Mouse (Mus musculus) liver, embryonic 14.5 days (tissue): ENCODE data around the gene Gm37240. TPM values are rescaled to one million over a fixed set of nuclear protein-coding genes. Genes with fewer than 3 reads are reported as not detected.

Experiments used
- ATAC-seq: fragments of 200-750 bp; cut with Nextera tagmentation; 2 replicates; pipeline ENCODE4 v1.8.0; 2017; ENCODE audit warnings: moderate number of reproducible peaks, mild to moderate bottlenecking, moderate library complexity; ENCODE audit not compliant: insufficient read depth
- DNase-seq, 3 experiments: peaks; one replicate each; pipeline ENCODE4 v3.0.0-alpha.2; 2012 to 2013; ENCODE audit warnings: low read depth in 3 of 3, low spot score in 3 of 3
- H3K27ac ChIP-seq: fragments of 300-500 bp; sonication (generic); 2 replicates; pipeline ENCODE4 v1.5.1; 2014; ENCODE audit warnings: moderate library complexity, mild to moderate bottlenecking, control low read depth, inconsistent platforms
- H3K27me3 ChIP-seq: fragments of 300-500 bp; sonication (generic); 2 replicates; pipeline ENCODE4 v1.6.1; 2014; ENCODE audit warnings: mild to moderate bottlenecking, low read length, moderate library complexity; ENCODE audit not compliant: control insufficient read depth, insufficient read depth
- H3K36me3 ChIP-seq: fragments of 300-500 bp; sonication (generic); replicated peaks from 2 replicates; pipeline ENCODE4 v1.6.1; 2014; ENCODE audit warnings: low read depth; ENCODE audit not compliant: control insufficient read depth, insufficient read depth
- H3K4me1 ChIP-seq, 2 experiments: fragments of 200-500 bp in 1 of 2; fragments of 300-500 bp in 1 of 2; sonication (generic) in 1 of 2; replicated peaks; 2 replicates each; pipeline ENCODE4 v1.6.1; 2012 to 2014; ENCODE audit warnings: antibody characterized with exemption in 1 of 2, inconsistent platforms in 1 of 2, low read length in 1 of 2; ENCODE audit not compliant: control insufficient read depth in 2 of 2, insufficient read depth in 2 of 2
- H3K4me2 ChIP-seq: fragments of 300-500 bp; sonication (generic); 2 replicates; pipeline ENCODE4 v1.6.1; 2014; ENCODE audit warnings: low read depth, mild to moderate bottlenecking, control low read depth, moderate library complexity
- H3K4me3 ChIP-seq, 2 experiments: fragments of 200-500 bp in 1 of 2; fragments of 300-500 bp in 1 of 2; sonication (generic) in 1 of 2; 2 replicates each; pipeline ENCODE4 v1.5.1; 2012 to 2014; ENCODE audit warnings: low read depth in 2 of 2, low read length in 2 of 2, mild to moderate bottlenecking in 2 of 2, control low read depth in 1 of 2, inconsistent platforms in 1 of 2, moderate library complexity in 1 of 2; ENCODE audit not compliant: insufficient read depth in 1 of 2
- H3K9ac ChIP-seq: fragments of 300-500 bp; sonication (generic); replicated peaks from 2 replicates; pipeline ENCODE4 v1.6.1; 2014; ENCODE audit warnings: mild to moderate bottlenecking, control low read depth, moderate library complexity
- H3K9me3 ChIP-seq: fragments of 300-500 bp; sonication (generic); 2 replicates; pipeline ENCODE4 v1.6.1; 2016; ENCODE audit warnings: low read length, mixed read lengths; ENCODE audit not compliant: control insufficient read depth
- CTCF ChIP-seq: IDR thresholded peaks from 2 replicates; pipeline ENCODE4 v1.5.1; 2016; ENCODE audit warnings: antibody characterized with exemption, low read depth, control low read depth
- EP300 ChIP-seq: IDR thresholded peaks from 2 replicates; pipeline ENCODE4 v1.6.1; 2016; ENCODE audit warnings: antibody characterized with exemption, low read depth
- WGBS: fragments of 180-500 bp; shearing (Covaris S2); extraction: QIAGEN DNeasy Blood & Tissue Kit; methylation state at CpG from one replicate; pipeline ENCODE4 v1.1.7; 2014; ENCODE audit not compliant: insufficient replicate concordance; 5-methylcytosine and 5-hydroxymethylcytosine counted together
- polyA plus RNA-seq, 2 experiments: library from polyadenylated mRNA; depleted of rRNA in 1 of 2; stranded (reverse) in 1 of 2; unstranded in 1 of 2; fragments of >200 nt; fragmentation: Nextera tagmentation in 1 of 2; extraction: Ambion mirVana in 1 of 2; gene quantifications; 2 replicates each; pipeline versions ENCODE4 v1.2.1 to v1.2.3; 2012 to 2014

Gene Gm37240
- polyA plus RNA-seq, 2 experiments: 0.03 to 0.30 TPM

GRCm38 (mm10) chr3:84637095-84637494, 1250.2 kb downstream of the Gm37240 start:
- no peaks in the 10 kb centered on the region for H3K4me1 ChIP-seq
- no peak overlapping the region for H3K4me2 ChIP-seq
- no peak for DNase-seq
- 65% methylated on average over 6 of the region's 6 CpGs for WGBS
- ATAC-seq: no peak
- no peak overlapping the region for H3K27ac ChIP-seq
- no peaks in the 10 kb centered on the region for H3K36me3 ChIP-seq
- no peaks in the 10 kb centered on the region for H3K27me3 ChIP-seq
- no peak for TF ChIP-seq CTCF
- no peak for TF ChIP-seq EP300
- no peak overlapping the region for H3K4me3 ChIP-seq
- no peaks in the 10 kb centered on the region for H3K9me3 ChIP-seq
- no peak overlapping the region for H3K9ac ChIP-seq

DNA sequence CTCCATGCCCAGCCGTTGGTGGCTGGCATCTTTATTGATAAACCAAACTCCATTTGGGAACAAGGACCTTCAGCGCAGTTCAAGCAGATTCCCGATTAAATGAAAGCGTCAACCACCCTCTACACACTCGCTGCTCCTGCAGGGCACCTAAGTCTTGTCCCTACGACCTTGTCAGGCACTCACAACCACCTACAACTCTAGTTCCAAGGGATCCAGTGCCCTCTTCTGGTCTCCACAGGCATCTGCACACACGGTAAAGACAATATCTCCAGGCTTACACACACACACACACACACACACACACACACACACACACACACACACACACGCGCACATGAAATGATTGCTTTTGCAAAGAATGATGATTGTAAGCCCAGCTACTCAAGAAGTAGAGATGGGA, 1255.7 kb downstream of the Gm37240 start:
- 73% methylated on average over 9 of the region's 9 CpGs for WGBS

DNA sequence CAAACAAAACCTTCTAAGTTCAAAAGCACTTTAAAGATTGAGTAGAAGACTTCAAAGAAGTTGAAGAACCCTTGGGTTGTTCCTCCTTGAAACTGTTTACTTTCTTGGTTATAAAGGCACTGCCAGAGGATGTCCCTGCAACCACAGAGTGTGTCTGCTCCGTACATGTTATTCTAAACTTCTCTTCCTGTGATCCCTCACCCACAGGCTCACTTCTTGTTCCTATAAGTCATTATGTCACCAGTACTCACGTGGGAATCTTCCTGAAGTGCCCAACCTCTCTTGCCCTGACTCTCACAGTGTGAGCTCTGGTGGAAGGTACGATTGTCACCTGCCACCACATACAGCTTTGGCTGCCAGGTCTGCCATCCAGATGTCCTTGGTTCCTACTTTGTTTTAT, 1265.3 kb downstream of the Gm37240 start:
- TF ChIP-seq EP300 (no peak), CTCF (no peak)
- ATAC-seq (no peak), DNase-seq (no peak)

More for the DNA sequence above, 1255.7 kb downstream of the Gm37240 start:
- no peaks in the 10 kb centered on the region for H3K36me3 ChIP-seq
- H3K4me1 ChIP-seq: no peaks in the 10 kb centered on the region
- DNase-seq: no peak
- no peak overlapping the region for H3K4me2 ChIP-seq
- no peaks in the 10 kb centered on the region for H3K9me3 ChIP-seq
- H3K27ac ChIP-seq: no peak overlapping the region
- TF ChIP-seq EP300 (no peak), CTCF (peak; percentile 18; the same call in 1 of the 2 replicates)
- ATAC-seq: no peak
- H3K27me3 ChIP-seq: no peaks in the 10 kb centered on the region
- H3K4me3 ChIP-seq: no peak overlapping the region
- no peak overlapping the region for H3K9ac ChIP-seq

DNA sequence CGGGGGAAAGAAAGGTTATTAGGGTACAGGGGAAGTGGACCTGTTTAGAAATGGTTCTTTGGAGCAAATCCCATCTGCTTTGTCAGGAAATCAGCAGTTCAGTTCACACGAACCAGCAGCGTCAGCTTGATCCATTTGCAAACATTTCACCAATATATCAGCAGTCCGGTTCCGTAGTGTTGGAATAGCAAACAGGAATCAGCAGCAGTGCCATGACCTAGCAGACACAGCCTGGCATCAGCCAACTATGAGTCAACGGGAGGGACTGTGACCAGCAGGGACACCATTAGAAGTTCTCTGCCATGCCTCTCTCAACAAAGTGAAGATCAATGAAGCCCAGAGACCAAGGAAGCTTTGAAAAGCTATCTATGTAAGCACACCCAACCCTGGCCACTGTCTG, 1267.6 kb downstream of the Gm37240 start:
- ATAC-seq (no peak), DNase-seq (no peak)
- WGBS: 75% methylated on average over 6 of the region's 6 CpGs

More for the DNA sequence above, 1265.3 kb downstream of the Gm37240 start:
- no peaks in the 10 kb centered on the region for H3K9me3 ChIP-seq
- no peaks in the 10 kb centered on the region for H3K36me3 ChIP-seq
- 14% methylated on average over 3 of the region's 3 CpGs for WGBS
- no peak overlapping the region for H3K27ac ChIP-seq
- H3K4me2 ChIP-seq: no peak overlapping the region
- no peak overlapping the region for H3K9ac ChIP-seq
- no peak overlapping the region for H3K4me3 ChIP-seq
- H3K27me3 ChIP-seq: no peaks in the 10 kb centered on the region
- no peaks in the 10 kb centered on the region for H3K4me1 ChIP-seq

GRCm38 (mm10) chr3:84619056-84619455, 1268.3 kb downstream of the Gm37240 start:
- no peak for TF ChIP-seq CTCF
- TF ChIP-seq EP300: no peak
- Histone ChIP-seq H3K27me3 (no peaks in the 10 kb centered on the region), H3K36me3 (no peaks in the 10 kb centered on the region), H3K9ac (no peak overlapping the region), H3K4me2 (no peak overlapping the region), H3K9me3 (no peaks in the 10 kb centered on the region), H3K4me3 (no peak overlapping the region), H3K27ac (no peak overlapping the region), H3K4me1 (0 out of 4 replicates have a peak, but pooled peaks cover 0 to 2% of the 10 kb centered on the region in 2 experiments)
- ATAC-seq (no peak), DNase-seq (no peak)
- 63% methylated on average over 7 of the region's 7 CpGs for WGBS

More for the DNA sequence above, 1267.6 kb downstream of the Gm37240 start:
- no peak overlapping the region for H3K9ac ChIP-seq
- H3K4me2 ChIP-seq: no peak overlapping the region
- no peak overlapping the region for H3K4me3 ChIP-seq
- no peaks in the 10 kb centered on the region for H3K36me3 ChIP-seq
- no peak overlapping the region for H3K27ac ChIP-seq
- no peaks in the 10 kb centered on the region for H3K9me3 ChIP-seq
- no peaks in the 10 kb centered on the region for H3K27me3 ChIP-seq
- TF ChIP-seq CTCF (no peak), EP300 (no peak)
- 0 out of 4 replicates have a peak, but pooled peaks cover 0 to 2% of the 10 kb centered on the region in 2 experiments for H3K4me1 ChIP-seq
